In the genomic region with DNA sequence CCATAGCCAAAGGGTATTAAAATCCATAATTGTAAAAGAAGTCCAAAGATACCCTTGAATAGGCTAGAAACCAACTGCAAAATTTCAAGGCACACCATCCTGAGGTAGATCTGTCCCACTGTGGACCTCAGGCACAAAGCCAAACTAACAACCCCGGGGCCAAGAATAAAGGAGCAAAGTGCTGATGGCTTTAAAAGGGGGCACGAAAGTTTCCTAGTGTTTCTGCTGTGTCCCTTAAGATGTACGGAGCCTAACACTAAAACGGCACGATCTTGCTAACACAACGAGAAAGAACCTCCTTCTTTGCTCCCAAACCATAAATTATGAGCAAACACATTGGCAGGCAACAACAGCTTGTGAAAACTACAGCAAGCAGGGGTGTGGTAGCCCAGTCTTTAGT, we compare ENCODE assay signal across 10 mouse cellular contexts. TPM values are rescaled to one million over a fixed set of nuclear protein-coding genes. Genes with fewer than 3 reads are reported as not detected.
A peak's percentile ranks its signal among the peaks of the same experiment; 100 is the strongest.
DNase-seq lines count a peak whose midpoint lies in the region; ATAC-seq lines count a peak whose summit lies in the region.
"Had no signal": no experiment of that assay in that cellular context is flagged by ENCODE, and none has a peak within 500 bp of the region (broad histone marks: within the 10 kb centered on the region; RNA-seq: fewer than 3 reads in every experiment).

No protein-coding gene starts in this region.

- H3K9me3 ChIP-seq in kidney, embryonic 14.5 days (ENCODE audit: control insufficient read depth, low read length), result no peaks in the 10 kb centered on the region
- no peaks in the 10 kb centered on the region for H3K9me3 ChIP-seq in embryonic facial prominence, embryonic 14.5 days (ENCODE audit: control insufficient read depth, low read length)
- H3K9me3 ChIP-seq in hindbrain, embryonic 15.5 days, result no peaks in the 10 kb centered on the region
- H3K9me3 ChIP-seq in midbrain, embryonic 13.5 days, result no peaks in the 10 kb centered on the region

- peaks cover 11% of the 10 kb centered on the region; the same call in 1 of the 2 replicates for H3K36me3 ChIP-seq in kidney, embryonic 14.5 days (ENCODE audit: control insufficient read depth, insufficient read depth, low read length)
- peaks cover 7% of the 10 kb centered on the region; the same call in 1 of the 2 replicates for H3K36me3 ChIP-seq in embryonic facial prominence, embryonic 14.5 days (ENCODE audit: control insufficient read depth, insufficient read depth, low read length)
- H3K36me3 ChIP-seq in hindbrain, embryonic 15.5 days, result peaks cover 8% of the 10 kb centered on the region
- H3K36me3 ChIP-seq in midbrain, embryonic 13.5 days, result peaks cover 17% of the 10 kb centered on the region

- ATAC-seq in kidney, embryonic 14.5 days (ENCODE audit: low FRiP score, low TSS enrichment), result no peak
- ATAC-seq in embryonic facial prominence, embryonic 14.5 days (ENCODE audit: low read depth), result no peak
- ATAC-seq in hindbrain, embryonic 15.5 days (ENCODE audit: low FRiP score, low read depth), result no peak
- no peak for ATAC-seq in midbrain, embryonic 13.5 days

- WGBS in kidney, embryonic 14.5 days, result 37% methylated on average over 6 of the region's 6 CpGs
- WGBS in embryonic facial prominence, embryonic 14.5 days, result 76% methylated on average over 6 of the region's 6 CpGs
- 77% methylated on average over 6 of the region's 6 CpGs for WGBS in hindbrain, embryonic 15.5 days
- WGBS in midbrain, embryonic 13.5 days, result 89% methylated on average over 6 of the region's 6 CpGs

- H3K4me3 ChIP-seq in kidney, embryonic 14.5 days (ENCODE audit: low read length), result no peak overlapping the region
- H3K4me3 ChIP-seq in embryonic facial prominence, embryonic 14.5 days (ENCODE audit: low read depth, low read length), result peak overlapping the region; percentile 78; the same call in 1 of the 2 replicates
- no peak overlapping the region for H3K4me3 ChIP-seq in hindbrain, embryonic 15.5 days
- H3K4me3 ChIP-seq in midbrain, embryonic 13.5 days (replicated peaks), result no peak overlapping the region

- no peak overlapping the region for H3K27ac ChIP-seq in kidney, embryonic 14.5 days (ENCODE audit: low read depth, low read length)
- no peak overlapping the region for H3K27ac ChIP-seq in embryonic facial prominence, embryonic 14.5 days (replicated peaks; ENCODE audit: low read depth, low read length)
- no peak overlapping the region for H3K27ac ChIP-seq in hindbrain, embryonic 15.5 days (replicated peaks)
- no peak overlapping the region for H3K27ac ChIP-seq in midbrain, embryonic 13.5 days

- no peak for DNase-seq in kidney, adult 8-10 months
- DNase-seq in embryonic facial prominence, embryonic 14.5 days (ENCODE audit: low spot score), result no peak
- no peak for DNase-seq in spleen, postnatal 10 days (ENCODE audit: low spot score in 2 of 2)
- DNase-seq in urinary bladder, postnatal 4 days (ENCODE audit: low spot score in 2 of 2), result no peak
- DNase-seq in natural killer cell, adult 2 months (ENCODE audit: low spot score in 2 of 2), result no peak
- DNase-seq: lung, postnatal 10 days; right cerebral cortex, postnatal 25 days had no signal

- 0 out of 2 replicates have a peak, but pooled peaks cover 17% of the 10 kb centered on the region for H3K4me1 ChIP-seq in kidney, embryonic 14.5 days (ENCODE audit: control insufficient read depth, insufficient read depth, low read length)
- peaks cover 9% of the 10 kb centered on the region; the same call in 1 of the 2 replicates for H3K4me1 ChIP-seq in embryonic facial prominence, embryonic 14.5 days (ENCODE audit: control insufficient read depth, insufficient read depth, low read length)
- peaks cover 17% of the 10 kb centered on the region for H3K4me1 ChIP-seq in hindbrain, embryonic 15.5 days (replicated peaks)
- peaks cover 17% of the 10 kb centered on the region for H3K4me1 ChIP-seq in midbrain, embryonic 13.5 days (replicated peaks)

- H3K27me3 ChIP-seq in kidney, embryonic 14.5 days (ENCODE audit: control insufficient read depth, insufficient read depth, low read length), result no peaks in the 10 kb centered on the region
- no peaks in the 10 kb centered on the region for H3K27me3 ChIP-seq in embryonic facial prominence, embryonic 14.5 days (replicated peaks; ENCODE audit: control insufficient read depth, insufficient read depth, low read length)
- 0 out of 2 replicates have a peak, but pooled peaks cover 2% of the 10 kb centered on the region for H3K27me3 ChIP-seq in hindbrain, embryonic 15.5 days
- H3K27me3 ChIP-seq in midbrain, embryonic 13.5 days, result peaks cover 14% of the 10 kb centered on the region

- H3K4me2 ChIP-seq in kidney, embryonic 14.5 days (replicated peaks; ENCODE audit: low read depth, low read length), result peak overlapping the region; percentile 93; the same call in 1 of the 2 replicates
- H3K4me2 ChIP-seq in embryonic facial prominence, embryonic 14.5 days (ENCODE audit: low read depth, low read length), result peak overlapping the region; percentile 87
- H3K4me2 ChIP-seq in hindbrain, embryonic 15.5 days, result peak overlapping the region; percentile 77
- peak overlapping the region; percentile 83; the same call in 1 of the 2 replicates for H3K4me2 ChIP-seq in midbrain, embryonic 13.5 days (replicated peaks)

- no peak overlapping the region for H3K9ac ChIP-seq in kidney, embryonic 14.5 days (ENCODE audit: low read depth, low read length)
- no peak overlapping the region for H3K9ac ChIP-seq in embryonic facial prominence, embryonic 14.5 days (ENCODE audit: low read depth, low read length)
- H3K9ac ChIP-seq in hindbrain, embryonic 15.5 days, result no peak overlapping the region
- H3K9ac ChIP-seq in midbrain, embryonic 13.5 days (replicated peaks), result no peak overlapping the region

RNA-seq across cellular contexts. Expression of a gene that starts 1.6 kb away (rescaled TPM):
- 12.8 and 21.5 TPM in 2 replicates for polyA plus RNA-seq in kidney, embryonic 14.5 days (2014; fragmentation: Nextera tagmentation; extraction: Ambion mirVana)
- polyA plus RNA-seq in embryonic facial prominence, embryonic 14.5 days (2014; fragmentation: Nextera tagmentation; extraction: Ambion mirVana), result 14.5 and 15.5 TPM in 2 replicates
- polyA plus RNA-seq in hindbrain, embryonic 15.5 days (2015; fragmentation: Nextera tagmentation; extraction: Ambion mirVana), result 8.1 and 8.2 TPM in 2 replicates
- polyA plus RNA-seq in midbrain, embryonic 13.5 days (2015; fragmentation: Nextera tagmentation; extraction: Ambion mirVana), result 8.1 and 8.2 TPM in 2 replicates

RNA-seq across cellular contexts. Expression of a gene that starts 57.2 kb away (rescaled TPM):
- polyA plus RNA-seq in kidney, embryonic 14.5 days (2014; fragmentation: Nextera tagmentation; extraction: Ambion mirVana), result 1.5 and 1.9 TPM in 2 replicates
- 7.8 and 8.2 TPM in 2 replicates for polyA plus RNA-seq in embryonic facial prominence, embryonic 14.5 days (2014; fragmentation: Nextera tagmentation; extraction: Ambion mirVana)
- polyA plus RNA-seq in hindbrain, embryonic 15.5 days (2015; fragmentation: Nextera tagmentation; extraction: Ambion mirVana), result 30.4 and 37.3 TPM in 2 replicates
- 20.4 and 29.8 TPM in 2 replicates for polyA plus RNA-seq in midbrain, embryonic 13.5 days (2015; fragmentation: Nextera tagmentation; extraction: Ambion mirVana)
